Mouse (Mus musculus) hindbrain, embryonic 11.5 days (tissue): ENCODE results near the gene 9830107B12Rik. TPM values are rescaled to one million over a fixed set of nuclear protein-coding genes. Genes with fewer than 3 reads are reported as not detected.

Experiments used
- ATAC-seq: fragments of 200-750 bp; cut with Nextera tagmentation; 2 replicates; pipeline ENCODE4 v1.8.0; 2017; ENCODE audit warnings: mild to moderate bottlenecking, moderate TSS enrichment, moderate library complexity; ENCODE audit not compliant: low FRiP score
- DNase-seq: peaks from one replicate; pipeline ENCODE4 v3.0.0-alpha.2; 2015; ENCODE audit warnings: low spot score
- H3K27ac ChIP-seq: fragments of 300-500 bp; sonication (generic); 2 replicates; pipeline ENCODE4 v1.5.1; 2014; ENCODE audit warnings: mild to moderate bottlenecking, low read depth, low read length
- H3K27me3 ChIP-seq: fragments of 300-500 bp; sonication (generic); 2 replicates; pipeline ENCODE4 v1.6.1; 2014; ENCODE audit warnings: mild to moderate bottlenecking, low read length, moderate library complexity, mixed read lengths; ENCODE audit not compliant: control insufficient read depth, insufficient read depth
- H3K36me3 ChIP-seq: fragments of 300-500 bp; sonication (generic); 2 replicates; pipeline ENCODE4 v1.6.1; 2014; ENCODE audit warnings: mild to moderate bottlenecking, low read length, moderate library complexity, mixed read lengths; ENCODE audit not compliant: control insufficient read depth, insufficient read depth
- H3K4me1 ChIP-seq: fragments of 300-500 bp; sonication (generic); replicated peaks from 2 replicates; pipeline ENCODE4 v1.6.1; 2014; ENCODE audit warnings: low read length, mixed read lengths; ENCODE audit not compliant: control insufficient read depth, insufficient read depth
- H3K4me2 ChIP-seq: fragments of 300-500 bp; sonication (generic); replicated peaks from 2 replicates; pipeline ENCODE4 v1.6.1; 2014; ENCODE audit warnings: mild to moderate bottlenecking, low read depth, low read length
- H3K4me3 ChIP-seq: fragments of 300-500 bp; sonication (generic); 2 replicates; pipeline ENCODE4 v1.5.1; 2014; ENCODE audit warnings: low read depth, low read length
- H3K9ac ChIP-seq: fragments of 300-500 bp; sonication (generic); 2 replicates; pipeline ENCODE4 v1.6.1; 2014; ENCODE audit warnings: low read depth, low read length
- H3K9me3 ChIP-seq: fragments of 300-500 bp; sonication (generic); 2 replicates; pipeline ENCODE4 v1.6.1; 2016; ENCODE audit warnings: low read length; ENCODE audit not compliant: control insufficient read depth
- WGBS: fragments of 180-500 bp; shearing (Covaris S2); extraction: QIAGEN DNeasy Blood & Tissue Kit; methylation state at CpG from one replicate; pipeline ENCODE4 v1.1.7; 2014; 5-methylcytosine and 5-hydroxymethylcytosine counted together
- polyA plus RNA-seq: library from polyadenylated mRNA; unstranded; fragments of >200 nt; fragmentation: Nextera tagmentation; extraction: Ambion mirVana; gene quantifications from 2 replicates; pipeline ENCODE4 v1.2.1, GENCODE M21; 2014

9830107B12Rik gene
- polyA plus RNA-seq, 1 experiment from 2014 or later: not detected

DNA sequence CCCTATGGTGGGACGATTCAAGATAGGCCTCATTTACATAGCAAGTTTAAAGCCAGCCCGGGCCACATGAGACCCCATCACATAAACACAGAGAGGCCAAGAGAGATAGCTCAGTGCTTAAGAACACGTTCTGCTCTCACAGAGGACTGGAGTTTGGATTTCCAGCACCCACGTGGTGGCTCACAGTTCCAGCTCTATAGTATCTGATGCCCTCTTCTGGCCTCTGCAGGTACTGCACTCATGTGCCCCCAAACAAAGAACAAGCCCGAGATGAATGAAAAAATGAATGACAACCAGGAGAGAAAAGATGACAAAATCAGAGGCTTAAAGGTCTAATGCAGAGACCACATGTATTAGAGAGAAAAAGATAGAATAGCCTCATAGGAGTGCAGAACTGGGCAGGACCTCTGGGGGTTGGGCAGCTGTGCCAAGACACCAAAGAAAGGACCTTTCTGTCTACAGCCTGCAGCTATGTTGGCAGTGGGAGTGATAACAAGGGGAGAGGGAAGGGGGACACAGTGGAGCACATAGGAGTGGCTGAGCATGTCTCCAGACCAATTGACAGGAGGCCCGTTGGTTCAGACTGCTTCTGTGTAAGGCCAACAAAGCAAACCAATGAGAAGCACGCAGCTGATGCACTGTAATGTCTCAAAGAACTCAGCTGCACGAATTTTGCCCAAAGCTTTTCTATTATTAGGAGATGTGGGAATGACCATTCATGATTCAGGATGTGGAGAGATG is 35.4 kb downstream of the 9830107B12Rik start:
- Histone ChIP-seq H3K4me3 (no peak overlapping the region), H3K27ac (no peak overlapping the region), H3K4me2 (no peak overlapping the region), H3K27me3 (no peaks in the 10 kb centered on the region), H3K4me1 (no peaks in the 10 kb centered on the region), H3K9me3 (no peaks in the 10 kb centered on the region), H3K9ac (no peak overlapping the region), H3K36me3 (no peaks in the 10 kb centered on the region)
- DNase-seq: peak; percentile 70
- no peak for ATAC-seq
- 49% methylated on average over 8 of the region's 8 CpGs for WGBS

- H3K4me3 ChIP-seq: no peak overlapping the region
- no peak for DNase-seq
- 79% methylated on average over 3 of the region's 3 CpGs for whole genome bisulfite sequencing
- no peaks in the 10 kb centered on the region for H3K36me3 ChIP-seq
- no peak overlapping the region for H3K27ac ChIP-seq
- no peak overlapping the region for H3K9ac ChIP-seq
- no peak for ATAC-seq
- no peaks in the 10 kb centered on the region for H3K27me3 ChIP-seq
- H3K4me1 ChIP-seq: no peaks in the 10 kb centered on the region
- no peaks in the 10 kb centered on the region for H3K9me3 ChIP-seq
- no peak overlapping the region for H3K4me2 ChIP-seq
Observed at GRCm38 (mm10) chr17:48108520-48108919, 37.5 kb downstream of the 9830107B12Rik start.

GRCm38 (mm10) chr17:48107862-48108261 is 38.2 kb downstream of the 9830107B12Rik start:
- Histone ChIP-seq H3K36me3 (no peaks in the 10 kb centered on the region), H3K9me3 (no peaks in the 10 kb centered on the region), H3K4me2 (no peak overlapping the region), H3K27me3 (no peaks in the 10 kb centered on the region), H3K4me1 (no peaks in the 10 kb centered on the region), H3K4me3 (no peak overlapping the region), H3K27ac (no peak overlapping the region), H3K9ac (no peak overlapping the region)
- WGBS: 59% methylated on average over 6 of the region's 6 CpGs
- no peak for ATAC-seq
- no peak for DNase-seq

- Histone ChIP-seq H3K9ac (no peak overlapping the region), H3K9me3 (no peaks in the 10 kb centered on the region), H3K4me2 (no peak overlapping the region), H3K4me1 (no peaks in the 10 kb centered on the region), H3K4me3 (no peak overlapping the region), H3K27me3 (no peaks in the 10 kb centered on the region), H3K27ac (no peak overlapping the region), H3K36me3 (no peaks in the 10 kb centered on the region)
- WGBS: 50% methylated on average over 4 of the region's 4 CpGs
- DNase-seq: no peak
- ATAC-seq: no peak
Observed at GRCm38 (mm10) chr17:48107333-48107732, 38.7 kb downstream of the 9830107B12Rik start.

- ATAC-seq: peak; percentile 65
- peaks cover 31% of the 10 kb centered on the region for H3K27me3 ChIP-seq
- H3K36me3 ChIP-seq: no peaks in the 10 kb centered on the region
- peaks cover 15% of the 10 kb centered on the region for H3K4me1 ChIP-seq
- no peak overlapping the region for H3K4me3 ChIP-seq
- WGBS: 13% methylated on average over 20 of the region's 21 CpGs
- H3K9me3 ChIP-seq: no peaks in the 10 kb centered on the region
- peak overlapping the region; percentile 30 for H3K4me2 ChIP-seq
- peak; percentile 95 for DNase-seq
- H3K9ac ChIP-seq: no peak overlapping the region
- no peak overlapping the region for H3K27ac ChIP-seq
Observed at GRCm38 (mm10) chr17:48100441-48101417, 45.3 kb downstream of the 9830107B12Rik start.

DNA sequence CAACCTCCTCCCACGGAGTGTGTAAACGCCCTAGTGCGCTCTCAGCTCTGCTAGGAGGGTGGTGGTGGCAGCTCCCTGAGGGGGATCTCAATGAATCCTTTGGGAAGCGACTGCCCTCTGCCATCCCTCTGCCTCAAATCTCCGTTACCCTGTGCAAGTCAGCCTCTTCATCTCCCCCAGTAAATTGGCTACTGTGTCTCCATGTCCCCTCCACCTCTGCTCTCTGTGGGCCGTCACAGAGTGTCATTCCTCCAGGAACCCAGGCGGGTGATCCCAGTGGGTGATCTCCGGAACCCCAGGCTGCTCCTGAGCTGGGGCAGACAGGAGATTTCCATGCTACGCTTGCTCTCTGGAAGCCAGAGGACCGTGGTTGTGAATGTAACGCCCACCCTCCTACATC is 46.8 kb downstream of the 9830107B12Rik start:
- no peaks in the 10 kb centered on the region for H3K9me3 ChIP-seq
- no peak overlapping the region for H3K4me3 ChIP-seq
- no peak overlapping the region for H3K27ac ChIP-seq
- H3K4me1 ChIP-seq: peaks cover 18% of the 10 kb centered on the region
- H3K9ac ChIP-seq: no peak overlapping the region
- peaks cover 43% of the 10 kb centered on the region for H3K27me3 ChIP-seq
- ATAC-seq (no peak), DNase-seq (no peak)
- H3K36me3 ChIP-seq: no peaks in the 10 kb centered on the region
- 6% methylated on average over 11 of the region's 11 CpGs for WGBS
- no peak overlapping the region for H3K4me2 ChIP-seq

DNA sequence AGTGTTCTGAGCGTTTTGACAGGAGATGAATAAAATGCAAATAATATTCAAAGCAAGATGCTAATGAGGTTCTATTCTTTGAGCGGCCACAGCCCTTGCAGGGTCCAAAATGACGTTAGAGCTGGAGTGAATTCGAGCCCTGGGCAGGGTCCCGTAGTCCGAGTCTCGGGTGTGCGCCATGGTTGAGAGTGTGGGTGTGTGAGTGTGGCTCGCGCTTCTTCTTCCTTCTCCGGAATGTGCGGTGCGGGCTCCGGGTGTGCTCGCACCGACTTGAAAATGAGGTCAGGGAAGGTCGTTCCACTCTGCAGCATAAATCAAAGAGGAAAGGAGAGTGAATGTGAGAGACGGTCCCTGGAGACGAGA is 47.6 kb downstream of the 9830107B12Rik start:
- H3K36me3 ChIP-seq: no peaks in the 10 kb centered on the region
- 0 out of 2 replicates have a peak overlapping the region, but pooled peaks have one; percentile 1 for H3K4me3 ChIP-seq
- ATAC-seq (0 out of 2 replicates have a peak, but pooled peaks have one; percentile 29), DNase-seq (peak; percentile 57)
- H3K4me2 ChIP-seq: peak overlapping the region; percentile 76
- WGBS: 2% methylated on average over 19 of the region's 19 CpGs
- H3K9me3 ChIP-seq: no peaks in the 10 kb centered on the region
- no peak overlapping the region for H3K27ac ChIP-seq
- peaks cover 18% of the 10 kb centered on the region for H3K4me1 ChIP-seq
- peaks cover 49% of the 10 kb centered on the region for H3K27me3 ChIP-seq
- 0 out of 2 replicates have a peak overlapping the region, but pooled peaks have one; percentile 19 for H3K9ac ChIP-seq

DNA sequence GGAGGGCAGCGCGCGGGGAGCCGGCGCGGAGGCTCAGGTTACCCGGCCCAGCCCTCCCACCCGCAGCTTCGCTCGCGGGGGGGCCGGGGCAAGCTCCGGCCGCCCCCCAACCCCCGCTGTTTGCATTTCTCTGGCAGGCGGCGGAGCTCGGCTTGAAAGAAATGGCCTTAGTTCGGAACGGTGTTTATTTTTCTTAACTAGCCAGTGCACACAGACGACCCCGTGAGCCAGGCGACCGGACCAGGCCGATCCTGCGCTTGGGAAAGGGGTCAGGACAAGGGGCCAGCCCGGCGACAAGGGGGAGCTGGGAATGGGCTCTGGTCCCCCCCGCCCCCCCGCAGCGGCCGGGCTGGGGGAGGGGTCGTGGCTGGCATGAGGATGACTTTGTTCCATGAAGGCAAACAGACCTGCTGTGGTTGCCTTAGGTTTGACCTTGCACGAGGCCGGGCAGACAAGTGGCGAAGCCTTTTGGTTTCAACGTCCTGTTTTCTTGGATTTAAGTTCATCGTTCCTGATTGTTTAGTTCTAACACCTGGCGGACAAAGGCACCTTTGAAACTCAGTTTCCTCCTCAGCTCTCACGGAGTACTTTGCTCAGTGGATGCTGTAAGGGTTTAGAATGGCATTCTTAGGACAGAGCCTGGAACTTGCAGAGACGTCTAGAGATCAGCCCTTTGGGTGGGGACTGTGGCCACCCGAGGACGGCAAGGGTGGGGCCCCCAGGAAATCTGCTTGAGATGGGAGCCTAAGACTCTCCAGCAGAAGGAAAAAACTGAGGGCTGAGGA is 48.1 kb downstream of the 9830107B12Rik start:
- peak; percentile 64 for DNase-seq
- Histone ChIP-seq H3K4me3 (peak overlapping the region; percentile 27), H3K36me3 (no peaks in the 10 kb centered on the region), H3K27me3 (peaks cover 49% of the 10 kb centered on the region), H3K27ac (no peak overlapping the region), H3K4me1 (peaks cover 18% of the 10 kb centered on the region), H3K9ac (peak overlapping the region; percentile 40), H3K9me3 (no peaks in the 10 kb centered on the region; the same call in 1 of the 2 replicates), H3K4me2 (peak overlapping the region; percentile 76)
- ATAC-seq: 0 out of 2 replicates have a peak, but pooled peaks have one; percentile 13
- WGBS: 0% methylated on average over 43 of the region's 43 CpGs
